Mouse (Mus musculus) intestine, embryonic 14.5 days (tissue): ENCODE data around the gene Lrrc29. TPM values are rescaled to one million over a fixed set of nuclear protein-coding genes. Genes with fewer than 3 reads are reported as not detected.
"Not testable (repeated sequence)": the region's sequence is repeated elsewhere in the genome, so short reads cannot be mapped to it uniquely, and the experiment has no call there.

Experiments
- ATAC-seq: fragments of 200-750 bp; cut with Nextera tagmentation; replicated peaks from 2 replicates; pipeline ENCODE4 v1.8.0; 2017; ENCODE audit warnings: low read depth, moderate number of reproducible peaks, moderate TSS enrichment, moderate library complexity; ENCODE audit not compliant: low FRiP score, low TSS enrichment
- DNase-seq: peaks from one replicate; pipeline ENCODE4 v3.0.0-alpha.2; 2018; ENCODE audit warnings: low spot score
- H3K27ac ChIP-seq: fragments of 300-500 bp; sonication (generic); 2 replicates; pipeline ENCODE4 v1.5.1; 2014; ENCODE audit warnings: low read depth, mild to moderate bottlenecking, control low read depth
- H3K27me3 ChIP-seq: fragments of 300-500 bp; sonication (generic); replicated peaks from 2 replicates; pipeline ENCODE4 v1.6.1; 2014; ENCODE audit warnings: low read length, control low read depth; ENCODE audit not compliant: control insufficient read depth, insufficient read depth
- H3K36me3 ChIP-seq: fragments of 300-500 bp; sonication (generic); 2 replicates; pipeline ENCODE4 v1.6.1; 2014; ENCODE audit warnings: low read length, control low read depth; ENCODE audit not compliant: control insufficient read depth, insufficient read depth
- H3K4me1 ChIP-seq: fragments of 300-500 bp; sonication (generic); replicated peaks from 2 replicates; pipeline ENCODE4 v1.6.1; 2014; ENCODE audit warnings: low read length, control low read depth, mixed read lengths; ENCODE audit not compliant: control insufficient read depth, insufficient read depth
- H3K4me2 ChIP-seq: fragments of 300-500 bp; sonication (generic); 2 replicates; pipeline ENCODE4 v1.6.1; 2014; ENCODE audit warnings: low read length
- H3K4me3 ChIP-seq: fragments of 300-500 bp; sonication (generic); 2 replicates; pipeline ENCODE4 v1.5.1; 2014; ENCODE audit warnings: low read depth, low read length, control low read depth, mixed read lengths
- H3K9ac ChIP-seq: fragments of 300-500 bp; sonication (generic); 2 replicates; pipeline ENCODE4 v1.6.1; 2014; ENCODE audit warnings: mild to moderate bottlenecking, low read length
- H3K9me3 ChIP-seq: fragments of 300-500 bp; sonication (generic); 2 replicates; pipeline ENCODE4 v1.6.1; 2016; ENCODE audit warnings: low read length, control low read depth; ENCODE audit not compliant: control insufficient read depth
- WGBS: fragments of 180-500 bp; shearing (Covaris S2); extraction: QIAGEN DNeasy Blood & Tissue Kit; methylation state at CpG from one replicate; pipeline ENCODE4 v1.1.7; 2014; 5-methylcytosine and 5-hydroxymethylcytosine counted together
- polyA plus RNA-seq: library from polyadenylated mRNA; unstranded; fragments of >200 nt; fragmentation: Nextera tagmentation; extraction: Ambion mirVana; gene quantifications from 2 replicates; pipeline ENCODE4 v1.2.1, GENCODE M21; 2014

Lrrc29 gene
- polyA plus RNA-seq, 1 experiment from 2014 or later = 1.9 TPM

- WGBS = 85% methylated on average over 8 of the region's 8 CpGs
- not testable (repeated sequence) for H3K36me3 ChIP-seq, ATAC-seq
These were observed 34.7 kb downstream of the Lrrc29 start for GRCm38 (mm10) chr8:105291364-105291763.

GRCm38 (mm10) chr8:105290554-105291314 lies 35.3 kb downstream of the Lrrc29 start:
- Histone ChIP-seq H3K9me3 (no peaks in the 10 kb centered on the region), H3K4me1 (peaks cover 10% of the 10 kb centered on the region), H3K4me3 (no peak overlapping the region), H3K36me3 (no peaks in the 10 kb centered on the region), H3K4me2 (peak overlapping the region; percentile 85; the same call in 1 of the 2 replicates), H3K27ac (no peak overlapping the region), H3K27me3 (peaks cover 10% of the 10 kb centered on the region), H3K9ac (no peak overlapping the region)
- DNase-seq = peak; percentile 99
- ATAC-seq = no peak
- 8% methylated on average over 31 of the region's 31 CpGs for WGBS

More at GRCm38 (mm10) chr8:105291364-105291763, 34.7 kb downstream of the Lrrc29 start:
- H3K9ac ChIP-seq, H3K4me2 ChIP-seq, H3K27ac ChIP-seq, H3K9me3 ChIP-seq, H3K4me3 ChIP-seq, DNase-seq: not testable (repeated sequence)
- Histone ChIP-seq H3K27me3 (peaks cover 10% of the 10 kb centered on the region), H3K4me1 (peaks cover 10% of the 10 kb centered on the region)

- DNase-seq = peak; percentile 76
- H3K4me3 ChIP-seq = peak within 1 kb of the TSS; percentile 51
- ATAC-seq = peak; percentile 15
- peak within 1 kb of the TSS; percentile 71; the same call in 1 of the 2 replicates for H3K27ac ChIP-seq
- H3K9ac ChIP-seq = peak within 1 kb of the TSS; percentile 61
- peaks cover 10% of the 10 kb centered on the region for H3K4me1 ChIP-seq
- peaks cover under 1% of the 10 kb centered on the region; the same call in 1 of the 2 replicates for H3K36me3 ChIP-seq
- peak within 1 kb of the TSS; percentile 85 for H3K4me2 ChIP-seq
- peaks cover 10% of the 10 kb centered on the region for H3K27me3 ChIP-seq
- 3% methylated on average over 43 of the region's 43 CpGs for WGBS
- H3K9me3 ChIP-seq = no peaks in the 10 kb centered on the region
These were observed 36.1 kb downstream of the Lrrc29 start, which contains the start of gene 4931428F04Rik for GRCm38 (mm10) chr8:105289805-105290460. Gene 4931428F04Rik (minus strand): TSS chr8:105289864.

GRCm38 (mm10) chr8:105288958-105289732 lies 36.9 kb downstream of the Lrrc29 start:
- peaks cover 5% of the 10 kb centered on the region; the same call in 1 of the 2 replicates for H3K36me3 ChIP-seq
- H3K27ac ChIP-seq = peak overlapping the region; percentile 71; the same call in 1 of the 2 replicates
- peak overlapping the region; percentile 51 for H3K4me3 ChIP-seq
- H3K27me3 ChIP-seq = peaks cover 10% of the 10 kb centered on the region
- no peaks in the 10 kb centered on the region for H3K9me3 ChIP-seq
- peak; percentile 90 for ATAC-seq
- peak; percentile 98 for DNase-seq
- peak overlapping the region; percentile 61 for H3K9ac ChIP-seq
- peak overlapping the region; percentile 85 for H3K4me2 ChIP-seq
- H3K4me1 ChIP-seq = peaks cover 10% of the 10 kb centered on the region
- under 1% methylated on average over 53 of the region's 53 CpGs for WGBS

- ATAC-seq = no peak
- Histone ChIP-seq H3K9me3 (no peaks in the 10 kb centered on the region), H3K4me1 (peaks cover 10% of the 10 kb centered on the region), H3K9ac (no peak overlapping the region), H3K36me3 (peaks cover 5% of the 10 kb centered on the region), H3K27me3 (peaks cover 10% of the 10 kb centered on the region), H3K4me2 (peak overlapping the region; percentile 85), H3K27ac (no peak overlapping the region), H3K4me3 (0 out of 2 replicates have a peak overlapping the region, but pooled peaks have one; percentile 51)
- WGBS = 90% methylated on average over 5 of the region's 5 CpGs
- no peak for DNase-seq
These were observed 37.8 kb downstream of the Lrrc29 start for GRCm38 (mm10) chr8:105288231-105288630.

GRCm38 (mm10) chr8:105286907-105287306 lies 39.2 kb downstream of the Lrrc29 start:
- H3K4me3 ChIP-seq = no peak overlapping the region
- H3K9me3 ChIP-seq = no peaks in the 10 kb centered on the region
- peaks cover 14% of the 10 kb centered on the region for H3K36me3 ChIP-seq
- H3K27ac ChIP-seq = no peak overlapping the region
- H3K4me2 ChIP-seq = no peak overlapping the region
- H3K4me1 ChIP-seq = peaks cover 10% of the 10 kb centered on the region
- 88% methylated on average over 4 of the region's 4 CpGs for WGBS
- H3K27me3 ChIP-seq = peaks cover 10% of the 10 kb centered on the region
- no peak for DNase-seq
- no peak for ATAC-seq
- no peak overlapping the region for H3K9ac ChIP-seq

- DNase-seq = no peak
- no peak overlapping the region for H3K4me3 ChIP-seq
- H3K9me3 ChIP-seq = no peaks in the 10 kb centered on the region
- ATAC-seq = no peak
- no peak overlapping the region for H3K9ac ChIP-seq
- peaks cover 7% of the 10 kb centered on the region for H3K27me3 ChIP-seq
- peaks cover 9% of the 10 kb centered on the region for H3K4me1 ChIP-seq
- H3K27ac ChIP-seq = no peak overlapping the region
- WGBS = 41% methylated on average over 12 of the region's 12 CpGs
- H3K4me2 ChIP-seq = no peak overlapping the region
- H3K36me3 ChIP-seq = peaks cover 20% of the 10 kb centered on the region
These were observed 40.6 kb downstream of the Lrrc29 start for GRCm38 (mm10) chr8:105285514-105285913.

- Histone ChIP-seq H3K4me2 (no peak overlapping the region), H3K27me3 (peaks cover 22% of the 10 kb centered on the region), H3K27ac (no peak overlapping the region), H3K9ac (no peak overlapping the region), H3K36me3 (peaks cover 20% of the 10 kb centered on the region), H3K4me1 (no peaks in the 10 kb centered on the region), H3K4me3 (no peak overlapping the region), H3K9me3 (no peaks in the 10 kb centered on the region)
- peak; percentile 77 for DNase-seq
- 26% methylated on average over 23 of the region's 23 CpGs for WGBS
- peak; percentile 28 for ATAC-seq
These were observed 43.0 kb downstream of the Lrrc29 start for GRCm38 (mm10) chr8:105283074-105283473.
